Mouse (Mus musculus): Measurements from ENCODE around the gene Ap2a1. TPM values are rescaled to one million over a fixed set of nuclear protein-coding genes. Genes with fewer than 3 reads are reported as not detected.

Ap2a1 gene
- polyA plus RNA-seq, 1 experiment from 2014 or later = 63.7 TPM

- 53% methylated on average over 6 of the region's 6 CpGs for WGBS
- Histone ChIP-seq H3K27ac (ENCODE audit: low read length) (no peak overlapping the region), H3K9ac (ENCODE audit: low read length) (no peak overlapping the region), H3K4me1 (replicated peaks; ENCODE audit: control insufficient read depth, insufficient read depth, low read length) (peaks cover 11% of the 10 kb centered on the region), H3K9me3 (ENCODE audit: control insufficient read depth, low read length) (no peaks in the 10 kb centered on the region), H3K4me3 (ENCODE audit: low read length) (no peak overlapping the region), H3K4me2 (ENCODE audit: low read depth, low read length) (no peak overlapping the region), H3K36me3 (ENCODE audit: control insufficient read depth, insufficient read depth, low read length) (no peaks in the 10 kb centered on the region; the same call in 1 of the 2 replicates), H3K27me3 (ENCODE audit: control insufficient read depth, insufficient read depth, low read depth, low read length) (peaks cover 3% of the 10 kb centered on the region)
- ATAC-seq (ENCODE audit: low read depth) = no peak
These were observed 27.0 kb upstream of the Ap2a1 start for GRCm38 (mm10) chr7:44956266-44956665.

GRCm38 (mm10) chr7:44955628-44956027 is 26.3 kb upstream of the Ap2a1 start:
- H3K27me3 ChIP-seq (ENCODE audit: control insufficient read depth, insufficient read depth, low read depth, low read length) = peaks cover 9% of the 10 kb centered on the region
- H3K4me2 ChIP-seq (ENCODE audit: low read depth, low read length) = no peak overlapping the region
- no peak overlapping the region for H3K4me3 ChIP-seq (ENCODE audit: low read length)
- 47% methylated on average over 5 of the region's 5 CpGs for WGBS
- H3K36me3 ChIP-seq (ENCODE audit: control insufficient read depth, insufficient read depth, low read length) = no peaks in the 10 kb centered on the region
- H3K27ac ChIP-seq (ENCODE audit: low read length) = no peak overlapping the region
- H3K4me1 ChIP-seq (replicated peaks; ENCODE audit: control insufficient read depth, insufficient read depth, low read length) = peaks cover 11% of the 10 kb centered on the region
- H3K9me3 ChIP-seq (ENCODE audit: control insufficient read depth, low read length) = no peaks in the 10 kb centered on the region
- H3K9ac ChIP-seq (ENCODE audit: low read length) = no peak overlapping the region
- ATAC-seq (ENCODE audit: low read depth) = no peak

GRCm38 (mm10) chr7:44954091-44954885 is 25.0 kb upstream of the Ap2a1 start:
- no peak overlapping the region for H3K9ac ChIP-seq (ENCODE audit: low read length)
- H3K36me3 ChIP-seq (ENCODE audit: control insufficient read depth, insufficient read depth, low read length) = no peaks in the 10 kb centered on the region
- no peak overlapping the region for H3K27ac ChIP-seq (ENCODE audit: low read length)
- H3K9me3 ChIP-seq (ENCODE audit: control insufficient read depth, low read length) = no peaks in the 10 kb centered on the region
- no peak for ATAC-seq (ENCODE audit: low read depth)
- H3K4me3 ChIP-seq (ENCODE audit: low read length) = no peak overlapping the region
- peaks cover 11% of the 10 kb centered on the region for H3K4me1 ChIP-seq (replicated peaks; ENCODE audit: control insufficient read depth, insufficient read depth, low read length)
- peaks cover 16% of the 10 kb centered on the region for H3K27me3 ChIP-seq (ENCODE audit: control insufficient read depth, insufficient read depth, low read depth, low read length)
- H3K4me2 ChIP-seq (ENCODE audit: low read depth, low read length) = no peak overlapping the region
- WGBS = 80% methylated on average over 12 of the region's 12 CpGs

GRCm38 (mm10) chr7:44953561-44953960 is 24.3 kb upstream of the Ap2a1 start:
- Histone ChIP-seq H3K36me3 (ENCODE audit: control insufficient read depth, insufficient read depth, low read length) (no peaks in the 10 kb centered on the region), H3K9me3 (ENCODE audit: control insufficient read depth, low read length) (no peaks in the 10 kb centered on the region), H3K9ac (ENCODE audit: low read length) (no peak overlapping the region), H3K4me3 (ENCODE audit: low read length) (no peak overlapping the region), H3K27ac (ENCODE audit: low read length) (no peak overlapping the region), H3K4me2 (ENCODE audit: low read depth, low read length) (no peak overlapping the region), H3K4me1 (replicated peaks; ENCODE audit: control insufficient read depth, insufficient read depth, low read length) (peaks cover 11% of the 10 kb centered on the region), H3K27me3 (ENCODE audit: control insufficient read depth, insufficient read depth, low read depth, low read length) (peaks cover 16% of the 10 kb centered on the region)
- WGBS = 64% methylated on average over 14 of the region's 14 CpGs
- ATAC-seq (ENCODE audit: low read depth) = no peak

- WGBS = 5% methylated on average over 24 of the region's 24 CpGs
- peak; percentile 93 for ATAC-seq (ENCODE audit: low read depth)
- peaks cover 16% of the 10 kb centered on the region for H3K27me3 ChIP-seq (ENCODE audit: control insufficient read depth, insufficient read depth, low read depth, low read length)
- peak overlapping the region; percentile 77 for H3K9ac ChIP-seq (ENCODE audit: low read length)
- peaks cover 11% of the 10 kb centered on the region for H3K4me1 ChIP-seq (replicated peaks; ENCODE audit: control insufficient read depth, insufficient read depth, low read length)
- no peaks in the 10 kb centered on the region for H3K36me3 ChIP-seq (ENCODE audit: control insufficient read depth, insufficient read depth, low read length)
- no peaks in the 10 kb centered on the region for H3K9me3 ChIP-seq (ENCODE audit: control insufficient read depth, low read length)
- H3K4me2 ChIP-seq (ENCODE audit: low read depth, low read length) = peak overlapping the region; percentile 98
- H3K4me3 ChIP-seq (ENCODE audit: low read length) = peak overlapping the region; percentile 67
- H3K27ac ChIP-seq (ENCODE audit: low read length) = peak overlapping the region; percentile 89
These were observed 23.5 kb upstream of the Ap2a1 start for GRCm38 (mm10) chr7:44952611-44953306.

- peak overlapping the region; percentile 89 for H3K27ac ChIP-seq (ENCODE audit: low read length)
- H3K4me3 ChIP-seq (ENCODE audit: low read length) = peak overlapping the region; percentile 67
- peak overlapping the region; percentile 77 for H3K9ac ChIP-seq (ENCODE audit: low read length)
- peaks cover 16% of the 10 kb centered on the region for H3K27me3 ChIP-seq (ENCODE audit: control insufficient read depth, insufficient read depth, low read depth, low read length)
- ATAC-seq (ENCODE audit: low read depth) = peak; percentile 93
- H3K9me3 ChIP-seq (ENCODE audit: control insufficient read depth, low read length) = no peaks in the 10 kb centered on the region
- WGBS = 1% methylated on average over 10 of the region's 10 CpGs
- peak overlapping the region; percentile 98 for H3K4me2 ChIP-seq (ENCODE audit: low read depth, low read length)
- no peaks in the 10 kb centered on the region for H3K36me3 ChIP-seq (ENCODE audit: control insufficient read depth, insufficient read depth, low read length)
- peaks cover 11% of the 10 kb centered on the region for H3K4me1 ChIP-seq (replicated peaks; ENCODE audit: control insufficient read depth, insufficient read depth, low read length)
These were observed 22.7 kb upstream of the Ap2a1 start for GRCm38 (mm10) chr7:44951960-44952359.

GRCm38 (mm10) chr7:44949922-44950321 is 20.6 kb upstream of the Ap2a1 start:
- Histone ChIP-seq H3K27ac (ENCODE audit: low read length) (no peak overlapping the region), H3K9ac (ENCODE audit: low read length) (no peak overlapping the region), H3K9me3 (ENCODE audit: control insufficient read depth, low read length) (no peaks in the 10 kb centered on the region), H3K4me1 (replicated peaks; ENCODE audit: control insufficient read depth, insufficient read depth, low read length) (peaks cover 11% of the 10 kb centered on the region), H3K4me3 (ENCODE audit: low read length) (no peak overlapping the region), H3K36me3 (ENCODE audit: control insufficient read depth, insufficient read depth, low read length) (no peaks in the 10 kb centered on the region), H3K27me3 (ENCODE audit: control insufficient read depth, insufficient read depth, low read depth, low read length) (peaks cover 16% of the 10 kb centered on the region), H3K4me2 (ENCODE audit: low read depth, low read length) (no peak overlapping the region)
- WGBS = 64% methylated on average over 6 of the region's 6 CpGs
- no peak for ATAC-seq (ENCODE audit: low read depth)

- Histone ChIP-seq H3K27me3 (ENCODE audit: control insufficient read depth, insufficient read depth, low read depth, low read length) (no peaks in the 10 kb centered on the region), H3K9ac (ENCODE audit: low read length) (no peak within 1 kb of the TSS), H3K4me1 (replicated peaks; ENCODE audit: control insufficient read depth, insufficient read depth, low read length) (no peaks in the 10 kb centered on the region), H3K9me3 (ENCODE audit: control insufficient read depth, low read length) (no peaks in the 10 kb centered on the region), H3K4me3 (ENCODE audit: low read length) (no peak within 1 kb of the TSS), H3K27ac (ENCODE audit: low read length) (no peak within 1 kb of the TSS), H3K4me2 (ENCODE audit: low read depth, low read length) (no peak within 1 kb of the TSS), H3K36me3 (ENCODE audit: control insufficient read depth, insufficient read depth, low read length) (no peaks in the 10 kb centered on the region)
- no peak for ATAC-seq (ENCODE audit: low read depth)
- WGBS = 69% methylated on average over 7 of the region's 7 CpGs
These were observed 13.6 kb upstream of the Ap2a1 start, which contains the start of gene Tsks for GRCm38 (mm10) chr7:44942904-44943303. Gene Tsks (plus strand): TSS chr7:44943204.

GRCm38 (mm10) chr7:44938680-44939079 is 9.4 kb upstream of the Ap2a1 start:
- H3K4me1 ChIP-seq (replicated peaks; ENCODE audit: control insufficient read depth, insufficient read depth, low read length) = no peaks in the 10 kb centered on the region
- no peak for ATAC-seq (ENCODE audit: low read depth)
- H3K27me3 ChIP-seq (ENCODE audit: control insufficient read depth, insufficient read depth, low read depth, low read length) = no peaks in the 10 kb centered on the region
- no peak overlapping the region for H3K4me3 ChIP-seq (ENCODE audit: low read length)
- no peak overlapping the region for H3K27ac ChIP-seq (ENCODE audit: low read length)
- no peak overlapping the region for H3K4me2 ChIP-seq (ENCODE audit: low read depth, low read length)
- peaks cover 3% of the 10 kb centered on the region; the same call in 1 of the 2 replicates for H3K9me3 ChIP-seq (ENCODE audit: control insufficient read depth, low read length)
- 83% methylated on average over 4 of the region's 4 CpGs for whole genome bisulfite sequencing
- H3K9ac ChIP-seq (ENCODE audit: low read length) = no peak overlapping the region
- no peaks in the 10 kb centered on the region for H3K36me3 ChIP-seq (ENCODE audit: control insufficient read depth, insufficient read depth, low read length)
